Mouse (Mus musculus): ENCODE results near the gene Mia3. TPM values are rescaled to one million over a fixed set of nuclear protein-coding genes. Genes with fewer than 3 reads are reported as not detected.

Mia3 gene
- polyA plus RNA-seq, 1 experiment, result 48.1 TPM

DNA sequence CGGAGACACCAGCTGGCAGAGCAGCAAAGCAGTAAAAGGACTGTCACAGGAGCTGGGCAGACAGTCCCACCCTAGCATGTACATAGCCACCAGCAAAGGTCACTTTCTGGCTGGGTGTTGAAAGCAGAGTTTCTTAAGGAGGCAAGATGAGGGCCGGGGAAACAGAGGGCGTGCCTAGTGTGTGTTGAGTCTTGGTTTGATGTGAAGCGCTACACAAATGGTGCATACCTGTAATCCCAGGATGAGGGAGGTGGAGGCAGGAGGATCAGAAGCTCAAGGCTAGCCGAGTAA lies 5.8 kb downstream of the Mia3 start:
- Histone ChIP-seq H3K36me3 (ENCODE audit: control insufficient read depth, insufficient read depth) (peaks cover 26% of the 10 kb centered on the region), H3K27me3 (ENCODE audit: control insufficient read depth, insufficient read depth, insufficient read length) (no peaks in the 10 kb centered on the region)

DNA sequence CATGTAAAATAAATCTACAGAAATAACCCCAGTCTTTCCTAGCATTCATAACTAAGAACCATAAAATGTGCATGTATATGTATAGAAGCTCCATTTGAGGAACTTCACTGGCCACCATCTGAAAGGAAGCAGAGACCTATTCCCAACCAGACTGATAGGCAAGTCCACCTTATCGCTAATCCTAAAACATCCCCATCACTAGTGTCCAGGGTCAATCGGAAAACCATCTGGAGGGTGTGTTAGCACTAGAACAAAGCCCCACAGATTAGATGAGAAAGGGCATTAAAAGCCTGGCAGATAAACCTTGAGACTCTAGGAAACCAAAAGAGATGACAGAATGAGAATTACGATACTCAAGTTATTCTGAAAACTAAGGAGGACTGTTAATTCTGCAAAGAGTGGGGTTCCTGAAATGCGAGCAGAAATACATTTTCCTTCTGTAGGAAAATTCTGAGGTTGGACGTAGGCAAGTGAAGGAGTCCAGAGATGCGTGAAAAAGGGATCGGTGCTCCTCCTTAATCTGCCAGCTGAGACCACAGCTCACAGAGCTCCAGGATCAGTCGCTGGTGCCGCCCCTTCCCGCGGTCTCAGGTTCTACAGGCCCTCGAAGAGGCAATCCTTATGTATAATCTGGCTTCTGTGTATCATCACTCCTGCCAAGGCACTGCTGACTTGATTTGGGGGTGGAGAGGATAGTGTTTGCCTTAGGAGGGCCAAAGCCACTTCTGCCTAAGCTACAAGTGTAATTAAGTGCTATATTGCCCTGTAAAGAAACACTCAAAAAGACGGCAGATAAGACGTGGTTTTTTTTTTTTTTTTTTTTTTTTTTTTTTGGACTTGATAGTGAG lies 6.4 kb downstream of the Mia3 start:
- TF ChIP-seq USF1 (IDR thresholded peaks at IDR 0.05; ENCODE audit: low read depth) (no peak), CEBPB (IDR thresholded peaks at IDR 0.05; ENCODE audit: insufficient read depth, poor library complexity, severe bottlenecking) (no peak), POLR2A (IDR thresholded peaks at IDR 0.05; ENCODE audit: insufficient read length, low read depth) (no peak), TCF12 (IDR thresholded peaks at IDR 0.05; ENCODE audit: insufficient read depth, poor library complexity, severe bottlenecking) (no peak), REST (IDR thresholded peaks at IDR 0.05; ENCODE audit: insufficient read depth, insufficient read length) (no peak), TCF3 (IDR thresholded peaks at IDR 0.05; ENCODE audit: insufficient read length, low read depth) (no peak), E2F4 (IDR thresholded peaks at IDR 0.05; ENCODE audit: insufficient read depth) (no peak), MYOG (IDR thresholded peaks at IDR 0.05; ENCODE audit: control insufficient read depth in 1 of 3, insufficient read depth in 1 of 3, insufficient read length in 2 of 3, low read depth in 2 of 3) (no peak)
- H3K4me3 ChIP-seq, result no peak overlapping the region
- peaks cover 9% of the 10 kb centered on the region for H3K79me2 ChIP-seq (ENCODE audit: control insufficient read depth, insufficient read depth)
- no peak overlapping the region for H3ac ChIP-seq (ENCODE audit: control insufficient read depth, insufficient read length)
- H3K36me3 ChIP-seq (ENCODE audit: control insufficient read depth, insufficient read depth), result peaks cover 30% of the 10 kb centered on the region
- H3K4me2 ChIP-seq (ENCODE audit: low read depth), result no peak overlapping the region
- H3K27me3 ChIP-seq (ENCODE audit: control insufficient read depth, insufficient read depth, insufficient read length), result no peaks in the 10 kb centered on the region

More for the DNA sequence above, 5.8 kb downstream of the Mia3 start:
- Histone ChIP-seq H3K4me3 (no peak overlapping the region), H3K79me2 (ENCODE audit: control insufficient read depth, insufficient read depth) (peaks cover 15% of the 10 kb centered on the region), H3ac (ENCODE audit: control insufficient read depth, insufficient read length) (no peak overlapping the region), H3K4me2 (ENCODE audit: low read depth) (no peak overlapping the region)
- TF ChIP-seq E2F4 (IDR thresholded peaks at IDR 0.05; ENCODE audit: insufficient read depth) (no peak), USF1 (IDR thresholded peaks at IDR 0.05; ENCODE audit: low read depth) (no peak), TCF3 (IDR thresholded peaks at IDR 0.05; ENCODE audit: insufficient read length, low read depth) (no peak), TCF12 (IDR thresholded peaks at IDR 0.05; ENCODE audit: insufficient read depth, poor library complexity, severe bottlenecking) (no peak)

DNA sequence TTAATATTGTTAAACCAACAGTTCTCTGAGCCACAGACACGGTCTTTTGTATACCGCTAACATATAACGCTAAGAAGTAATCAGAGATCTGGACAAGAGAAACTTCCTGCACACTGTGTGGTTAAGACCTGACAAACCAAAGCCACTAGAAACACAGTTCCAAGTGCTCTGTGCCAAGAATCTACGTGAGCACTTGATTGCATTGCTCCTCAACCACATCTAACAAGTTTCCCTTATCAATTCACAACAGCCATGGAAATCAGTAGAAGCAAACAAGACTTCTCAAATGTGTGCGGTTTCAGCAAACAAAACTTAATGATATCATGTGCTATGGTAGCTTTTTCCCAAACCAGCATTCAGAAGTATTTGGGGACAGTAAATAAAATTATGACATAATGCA lies 7.1 kb downstream of the Mia3 start:
- H3K27me3 ChIP-seq (ENCODE audit: control insufficient read depth, insufficient read depth, insufficient read length), result no peaks in the 10 kb centered on the region
- no peak overlapping the region for H3ac ChIP-seq (ENCODE audit: control insufficient read depth, insufficient read length)
- H3K79me2 ChIP-seq (ENCODE audit: control insufficient read depth, insufficient read depth), result peaks cover 3% of the 10 kb centered on the region
- TF ChIP-seq SRF (IDR thresholded peaks at IDR 0.05; ENCODE audit: control insufficient read depth, insufficient read length, low read depth) (no peak), MYOG (IDR thresholded peaks at IDR 0.05; ENCODE audit: control insufficient read depth in 1 of 3, insufficient read depth in 1 of 3, insufficient read length in 2 of 3, low read depth in 2 of 3) (no peak), TCF3 (IDR thresholded peaks at IDR 0.05; ENCODE audit: insufficient read length, low read depth) (no peak), CEBPB (IDR thresholded peaks at IDR 0.05; ENCODE audit: insufficient read depth, poor library complexity, severe bottlenecking) (no peak), REST (IDR thresholded peaks at IDR 0.05; ENCODE audit: insufficient read depth, insufficient read length) (no peak), USF1 (IDR thresholded peaks at IDR 0.05; ENCODE audit: low read depth) (no peak), TCF12 (IDR thresholded peaks at IDR 0.05; ENCODE audit: insufficient read depth, poor library complexity, severe bottlenecking) (no peak), POLR2A (IDR thresholded peaks at IDR 0.05; ENCODE audit: insufficient read length, low read depth) (no peak), E2F4 (IDR thresholded peaks at IDR 0.05; ENCODE audit: insufficient read depth) (no peak), MAX (IDR thresholded peaks at IDR 0.05; ENCODE audit: low read depth) (no peak), MYOD1 (IDR thresholded peaks at IDR 0.05; ENCODE audit: control insufficient read depth in 1 of 3, insufficient read length in 2 of 3, low read depth in 2 of 3) (no peak), POLR2AphosphoS2 (IDR thresholded peaks at IDR 0.05; ENCODE audit: insufficient read length, low read depth) (no peak)
- H3K36me3 ChIP-seq (ENCODE audit: control insufficient read depth, insufficient read depth), result peaks cover 34% of the 10 kb centered on the region
- H3K4me2 ChIP-seq (ENCODE audit: low read depth), result no peak overlapping the region
- no peak overlapping the region for H3K4me3 ChIP-seq

DNA sequence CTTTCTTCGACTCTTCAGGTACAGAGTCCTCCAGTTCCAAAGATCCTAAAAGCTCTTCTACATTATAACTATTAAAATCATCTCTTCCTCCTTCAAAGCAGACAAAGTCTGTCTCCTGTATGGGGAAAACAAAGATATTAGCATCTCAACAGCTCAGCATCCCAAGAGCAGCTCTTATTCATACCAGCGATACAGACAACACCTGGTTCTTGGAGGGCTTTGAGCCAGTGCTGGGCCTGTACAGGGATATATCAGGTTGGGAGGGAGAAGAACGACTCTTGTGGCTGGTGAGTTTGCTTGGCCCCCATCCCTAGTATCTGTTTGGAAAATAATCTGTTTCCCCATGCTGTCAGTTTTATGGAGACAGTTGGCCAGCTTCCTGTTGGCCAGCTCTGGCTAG lies 10.5 kb downstream of the Mia3 start:
- no peak overlapping the region for H3ac ChIP-seq (ENCODE audit: control insufficient read depth, insufficient read length)

More for the DNA sequence above, 10.5 kb downstream of the Mia3 start:
- no peak overlapping the region for H3K4me3 ChIP-seq
- no peak overlapping the region for H3K4me2 ChIP-seq (ENCODE audit: low read depth)
- H3K27me3 ChIP-seq (ENCODE audit: control insufficient read depth, insufficient read depth, insufficient read length), result no peaks in the 10 kb centered on the region
- H3K79me2 ChIP-seq (ENCODE audit: control insufficient read depth, insufficient read depth), result no peaks in the 10 kb centered on the region
- peaks cover 33% of the 10 kb centered on the region for H3K36me3 ChIP-seq (ENCODE audit: control insufficient read depth, insufficient read depth)
- TF ChIP-seq REST (IDR thresholded peaks at IDR 0.05; ENCODE audit: insufficient read depth, insufficient read length), result no peak
- TF ChIP-seq SRF (IDR thresholded peaks at IDR 0.05; ENCODE audit: control insufficient read depth, insufficient read length, low read depth), result no peak
- TF ChIP-seq MYOD1 (IDR thresholded peaks at IDR 0.05; ENCODE audit: control insufficient read depth in 1 of 3, insufficient read length in 2 of 3, low read depth in 2 of 3), result no peak
- TF ChIP-seq E2F4 (IDR thresholded peaks at IDR 0.05; ENCODE audit: insufficient read depth), result no peak
- no peak for TF ChIP-seq CEBPB (IDR thresholded peaks at IDR 0.05; ENCODE audit: insufficient read depth, poor library complexity, severe bottlenecking)
- no peak for TF ChIP-seq USF1 (IDR thresholded peaks at IDR 0.05; ENCODE audit: low read depth)
- no peak for TF ChIP-seq MYOG (IDR thresholded peaks at IDR 0.05; ENCODE audit: control insufficient read depth in 1 of 3, insufficient read depth in 1 of 3, insufficient read length in 2 of 3, low read depth in 2 of 3)
- no peak for TF ChIP-seq TCF3 (IDR thresholded peaks at IDR 0.05; ENCODE audit: insufficient read length, low read depth)
- TF ChIP-seq POLR2A (IDR thresholded peaks at IDR 0.05; ENCODE audit: insufficient read length, low read depth), result no peak
- TF ChIP-seq MAX (IDR thresholded peaks at IDR 0.05; ENCODE audit: low read depth), result no peak
- no peak for TF ChIP-seq TCF12 (IDR thresholded peaks at IDR 0.05; ENCODE audit: insufficient read depth, poor library complexity, severe bottlenecking)
- no peak for TF ChIP-seq POLR2AphosphoS2 (IDR thresholded peaks at IDR 0.05; ENCODE audit: insufficient read length, low read depth)

All from myocyte (in vitro differentiated cells).